Mouse (Mus musculus): ENCODE measurements around the gene H1foo. TPM values are rescaled to one million over a fixed set of nuclear protein-coding genes. Genes with fewer than 3 reads are reported as not detected.

The H1foo gene
- polyA plus RNA-seq, 1 experiment from 2014 or later, result not detected

- H3K27ac ChIP-seq (ENCODE audit: low read depth, low read length), result no peak overlapping the region
These were observed 37.9 kb upstream of the H1foo start for GRCm38 (mm10) chr6:115906871-115907270.

DNA sequence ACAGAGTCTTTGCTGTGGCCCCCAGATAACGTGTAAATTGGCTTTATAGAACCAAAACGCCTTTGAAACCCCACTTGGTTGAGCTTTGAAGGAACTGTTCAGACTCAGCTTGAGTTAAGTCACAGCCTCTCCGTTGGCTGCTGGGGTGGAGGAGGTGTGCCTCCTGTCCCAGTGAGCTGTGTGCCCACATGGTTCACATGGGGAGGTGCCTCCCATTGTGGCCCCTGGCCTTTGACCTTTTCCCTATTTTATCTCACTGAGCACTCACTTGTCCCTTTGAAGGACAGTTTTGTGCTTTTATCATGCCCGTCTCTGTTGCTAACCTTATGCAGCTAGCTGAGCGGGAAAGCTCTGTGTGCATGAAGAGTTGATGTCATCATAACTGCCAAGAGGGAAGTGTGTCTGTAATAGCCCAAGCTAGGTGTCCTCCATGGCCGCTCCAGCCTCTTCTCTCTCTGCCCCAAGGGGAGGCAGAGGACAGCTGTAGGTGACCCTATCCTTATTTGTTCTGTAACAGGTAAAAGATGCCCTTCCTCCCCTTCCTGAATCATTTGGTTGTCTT lies 36.2 kb upstream of the H1foo start:
- H3K27me3 ChIP-seq (ENCODE audit: control insufficient read depth, insufficient read depth, low read length), result no peaks in the 10 kb centered on the region
- WGBS, result 44% methylated on average over 6 of the region's 6 CpGs
- H3K9me3 ChIP-seq (ENCODE audit: control insufficient read depth, low read length), result no peaks in the 10 kb centered on the region
- H3K4me2 ChIP-seq (ENCODE audit: low read depth, low read length, severe bottlenecking), result no peak overlapping the region
- peaks cover 2% of the 10 kb centered on the region; the same call in 1 of the 2 replicates for H3K4me1 ChIP-seq (replicated peaks; ENCODE audit: control insufficient read depth, insufficient read depth, low read length)
- H3K4me3 ChIP-seq (ENCODE audit: low read depth, low read length), result no peak overlapping the region
- DNase-seq (ENCODE audit: low spot score) (no peak), ATAC-seq (replicated peaks; ENCODE audit: low FRiP score) (no peak)
- H3K27ac ChIP-seq (ENCODE audit: low read depth, low read length), result no peak overlapping the region
- no peaks in the 10 kb centered on the region for H3K36me3 ChIP-seq (ENCODE audit: control insufficient read depth, insufficient read depth, low read length)
- H3K9ac ChIP-seq (ENCODE audit: low read length), result no peak overlapping the region

More at GRCm38 (mm10) chr6:115906871-115907270, 37.9 kb upstream of the H1foo start:
- Histone ChIP-seq H3K9me3 (ENCODE audit: control insufficient read depth, low read length) (no peaks in the 10 kb centered on the region), H3K27me3 (ENCODE audit: control insufficient read depth, insufficient read depth, low read length) (no peaks in the 10 kb centered on the region), H3K4me2 (ENCODE audit: low read depth, low read length, severe bottlenecking) (no peak overlapping the region), H3K9ac (ENCODE audit: low read length) (no peak overlapping the region), H3K36me3 (ENCODE audit: control insufficient read depth, insufficient read depth, low read length) (no peaks in the 10 kb centered on the region), H3K4me1 (replicated peaks; ENCODE audit: control insufficient read depth, insufficient read depth, low read length) (peaks cover 2% of the 10 kb centered on the region; the same call in 1 of the 2 replicates), H3K4me3 (ENCODE audit: low read depth, low read length) (no peak overlapping the region)
- no peak for DNase-seq (ENCODE audit: low spot score)
- WGBS, result 79% methylated on average over 2 of the region's 2 CpGs
- ATAC-seq (replicated peaks; ENCODE audit: low FRiP score), result no peak

GRCm38 (mm10) chr6:115909052-115909451 lies 35.7 kb upstream of the H1foo start:
- Histone ChIP-seq H3K27ac (ENCODE audit: low read depth, low read length) (no peak overlapping the region), H3K4me1 (replicated peaks; ENCODE audit: control insufficient read depth, insufficient read depth, low read length) (peaks cover 2% of the 10 kb centered on the region; the same call in 1 of the 2 replicates), H3K4me3 (ENCODE audit: low read depth, low read length) (no peak overlapping the region), H3K27me3 (ENCODE audit: control insufficient read depth, insufficient read depth, low read length) (no peaks in the 10 kb centered on the region), H3K9ac (ENCODE audit: low read length) (no peak overlapping the region), H3K36me3 (ENCODE audit: control insufficient read depth, insufficient read depth, low read length) (no peaks in the 10 kb centered on the region), H3K4me2 (ENCODE audit: low read depth, low read length, severe bottlenecking) (no peak overlapping the region), H3K9me3 (ENCODE audit: control insufficient read depth, low read length) (no peaks in the 10 kb centered on the region)
- WGBS, result 74% methylated on average over 3 of the region's 3 CpGs
- no peak for DNase-seq (ENCODE audit: low spot score)
- ATAC-seq (replicated peaks; ENCODE audit: low FRiP score), result no peak

GRCm38 (mm10) chr6:115909940-115910339 lies 34.8 kb upstream of the H1foo start:
- no peak overlapping the region for H3K4me3 ChIP-seq (ENCODE audit: low read depth, low read length)
- no peak overlapping the region for H3K9ac ChIP-seq (ENCODE audit: low read length)
- H3K9me3 ChIP-seq (ENCODE audit: control insufficient read depth, low read length), result no peaks in the 10 kb centered on the region
- H3K27me3 ChIP-seq (ENCODE audit: control insufficient read depth, insufficient read depth, low read length), result no peaks in the 10 kb centered on the region
- no peaks in the 10 kb centered on the region for H3K36me3 ChIP-seq (ENCODE audit: control insufficient read depth, insufficient read depth, low read length)
- no peak overlapping the region for H3K4me2 ChIP-seq (ENCODE audit: low read depth, low read length, severe bottlenecking)
- H3K4me1 ChIP-seq (replicated peaks; ENCODE audit: control insufficient read depth, insufficient read depth, low read length), result peaks cover 2% of the 10 kb centered on the region; the same call in 1 of the 2 replicates
- DNase-seq (ENCODE audit: low spot score) (no peak), ATAC-seq (replicated peaks; ENCODE audit: low FRiP score) (no peak)
- WGBS, result 84% methylated on average over 8 of the region's 8 CpGs
- H3K27ac ChIP-seq (ENCODE audit: low read depth, low read length), result no peak overlapping the region

DNA sequence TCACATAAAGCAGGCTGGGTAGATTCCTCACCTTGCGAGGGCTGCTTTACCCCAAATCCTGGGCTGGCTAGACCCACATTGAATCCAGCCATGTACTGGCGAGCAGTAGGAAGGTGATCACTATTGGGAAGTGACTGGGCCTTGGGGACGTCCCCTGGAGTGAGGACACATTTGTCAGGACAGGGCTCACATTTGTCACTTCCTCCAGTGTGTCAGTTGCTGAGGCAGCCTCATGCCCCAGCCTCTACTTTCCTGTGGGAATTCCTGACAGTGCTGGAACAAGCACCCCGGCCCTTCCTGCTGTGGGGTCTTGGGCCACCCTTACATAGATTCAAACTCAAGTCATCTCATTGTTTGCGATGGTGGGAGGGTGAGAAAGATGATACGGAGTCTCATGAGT lies 33.0 kb upstream of the H1foo start:
- peaks cover 3% of the 10 kb centered on the region; the same call in 1 of the 2 replicates for H3K4me1 ChIP-seq (replicated peaks; ENCODE audit: control insufficient read depth, insufficient read depth, low read length)
- no peak for DNase-seq (ENCODE audit: low spot score)
- H3K9me3 ChIP-seq (ENCODE audit: control insufficient read depth, low read length), result no peaks in the 10 kb centered on the region
- no peak overlapping the region for H3K4me3 ChIP-seq (ENCODE audit: low read depth, low read length)
- H3K4me2 ChIP-seq (ENCODE audit: low read depth, low read length, severe bottlenecking), result no peak overlapping the region
- 87% methylated on average over 6 of the region's 6 CpGs for WGBS
- no peak overlapping the region for H3K9ac ChIP-seq (ENCODE audit: low read length)
- no peak for ATAC-seq (replicated peaks; ENCODE audit: low FRiP score)
- H3K27me3 ChIP-seq (ENCODE audit: control insufficient read depth, insufficient read depth, low read length), result no peaks in the 10 kb centered on the region
- H3K36me3 ChIP-seq (ENCODE audit: control insufficient read depth, insufficient read depth, low read length), result no peaks in the 10 kb centered on the region
- no peak overlapping the region for H3K27ac ChIP-seq (ENCODE audit: low read depth, low read length)

- Histone ChIP-seq H3K9me3 (ENCODE audit: control insufficient read depth, low read length) (no peaks in the 10 kb centered on the region), H3K4me3 (ENCODE audit: low read depth, low read length) (no peak overlapping the region), H3K27ac (ENCODE audit: low read depth, low read length) (no peak overlapping the region), H3K36me3 (ENCODE audit: control insufficient read depth, insufficient read depth, low read length) (no peaks in the 10 kb centered on the region), H3K4me2 (ENCODE audit: low read depth, low read length, severe bottlenecking) (no peak overlapping the region), H3K9ac (ENCODE audit: low read length) (no peak overlapping the region), H3K4me1 (replicated peaks; ENCODE audit: control insufficient read depth, insufficient read depth, low read length) (peaks cover 3% of the 10 kb centered on the region; the same call in 1 of the 2 replicates), H3K27me3 (ENCODE audit: control insufficient read depth, insufficient read depth, low read length) (no peaks in the 10 kb centered on the region)
- ATAC-seq (replicated peaks; ENCODE audit: low FRiP score) (no peak), DNase-seq (ENCODE audit: low spot score) (no peak)
- 84% methylated on average over 10 of the region's 10 CpGs for WGBS
These were observed 31.3 kb upstream of the H1foo start for GRCm38 (mm10) chr6:115913482-115913881.

DNA sequence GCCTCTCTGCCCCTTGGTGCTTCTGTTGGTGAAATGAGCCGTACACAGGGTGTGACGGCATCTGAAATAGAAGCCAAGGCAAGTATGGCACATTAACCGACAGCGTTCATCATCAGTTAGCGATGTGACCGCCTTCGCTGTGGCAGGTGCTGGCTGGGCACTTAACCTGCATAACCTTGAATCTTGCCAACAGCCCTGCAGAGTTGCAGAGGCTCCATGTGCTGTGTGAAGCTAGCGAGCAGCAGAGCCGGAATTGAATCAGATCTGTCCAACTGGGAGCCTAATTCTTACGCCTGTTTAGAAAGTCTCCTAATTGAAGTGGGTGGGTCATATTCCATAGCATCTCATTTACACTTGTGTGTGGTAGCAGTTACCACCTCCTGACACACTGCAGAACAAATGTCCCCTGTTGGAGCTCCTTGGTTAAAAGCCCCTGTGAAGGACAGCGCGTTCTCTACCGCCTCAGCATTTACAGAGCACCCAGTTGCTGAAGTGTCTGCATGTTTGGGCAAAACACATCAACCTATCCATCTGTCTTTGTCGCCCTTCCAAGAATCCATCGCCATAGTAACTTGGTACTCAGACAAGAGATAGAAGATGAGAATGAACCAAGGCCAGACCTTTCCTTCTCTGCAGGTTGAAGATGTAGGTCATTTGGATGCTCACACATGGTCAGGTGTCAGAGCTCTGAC lies 30.1 kb upstream of the H1foo start:
- no peaks in the 10 kb centered on the region for H3K9me3 ChIP-seq (ENCODE audit: control insufficient read depth, low read length)
- DNase-seq (ENCODE audit: low spot score), result no peak
- H3K27ac ChIP-seq (ENCODE audit: low read depth, low read length), result no peak overlapping the region
- no peaks in the 10 kb centered on the region for H3K27me3 ChIP-seq (ENCODE audit: control insufficient read depth, insufficient read depth, low read length)
- H3K4me2 ChIP-seq (ENCODE audit: low read depth, low read length, severe bottlenecking), result no peak overlapping the region
- 0 out of 2 replicates have a peak, but pooled peaks cover 2% of the 10 kb centered on the region for H3K4me1 ChIP-seq (replicated peaks; ENCODE audit: control insufficient read depth, insufficient read depth, low read length)
- 84% methylated on average over 15 of the region's 15 CpGs for WGBS
- ATAC-seq (replicated peaks; ENCODE audit: low FRiP score), result no peak
- H3K4me3 ChIP-seq (ENCODE audit: low read depth, low read length), result no peak overlapping the region
- no peak overlapping the region for H3K9ac ChIP-seq (ENCODE audit: low read length)
- H3K36me3 ChIP-seq (ENCODE audit: control insufficient read depth, insufficient read depth, low read length), result no peaks in the 10 kb centered on the region

GRCm38 (mm10) chr6:115915601-115916445 lies 28.9 kb upstream of the H1foo start:
- 84% methylated on average over 17 of the region's 17 CpGs for WGBS
- DNase-seq (ENCODE audit: low spot score), result no peak
- Histone ChIP-seq H3K4me1 (replicated peaks; ENCODE audit: control insufficient read depth, insufficient read depth, low read length) (0 out of 2 replicates have a peak, but pooled peaks cover 2% of the 10 kb centered on the region), H3K27ac (ENCODE audit: low read depth, low read length) (no peak overlapping the region), H3K36me3 (ENCODE audit: control insufficient read depth, insufficient read depth, low read length) (no peaks in the 10 kb centered on the region), H3K4me2 (ENCODE audit: low read depth, low read length, severe bottlenecking) (no peak overlapping the region), H3K4me3 (ENCODE audit: low read depth, low read length) (no peak overlapping the region), H3K9me3 (ENCODE audit: control insufficient read depth, low read length) (no peaks in the 10 kb centered on the region), H3K9ac (ENCODE audit: low read length) (no peak overlapping the region), H3K27me3 (ENCODE audit: control insufficient read depth, insufficient read depth, low read length) (no peaks in the 10 kb centered on the region)
- ATAC-seq (replicated peaks; ENCODE audit: low FRiP score), result no peak

Data from forebrain, embryonic 11.5 days (tissue).